Comparison of ENCODE assay signal across 15 mouse cellular contexts in genomic region chr3:68610011-68610410, GRCm38 (mm10).
DNase-seq lines count a peak whose midpoint lies in the region; ATAC-seq and TF ChIP-seq lines count a peak whose summit lies in the region.
"Had no signal": no experiment of that assay in that cellular context is flagged by ENCODE, and none has a peak within 500 bp of the region (broad histone marks: within the 10 kb centered on the region; RNA-seq: fewer than 3 reads in every experiment).

No protein-coding gene starts in this region.

- 59% methylated on average over 6 of the region's 6 CpGs for WGBS in embryonic facial prominence, embryonic 14.5 days
- 90% methylated on average over 6 of the region's 6 CpGs for WGBS in embryonic facial prominence, embryonic 10.5 days
- 33% methylated on average over 6 of the region's 6 CpGs for WGBS in heart, embryonic 15.5 days
- 28% methylated on average over 6 of the region's 6 CpGs for WGBS in stomach, embryonic 14.5 days
- 42% methylated on average over 6 of the region's 6 CpGs for WGBS in stomach, postnatal 0 days
- 77% methylated on average over 6 of the region's 6 CpGs for WGBS in midbrain, embryonic 15.5 days

- ATAC-seq in embryonic facial prominence, embryonic 14.5 days (ENCODE audit: low read depth), result no peak
- no peak for ATAC-seq in heart, embryonic 15.5 days (replicated peaks; ENCODE audit: insufficient number of reproducible peaks, insufficient read depth, low FRiP score, low read depth)
- ATAC-seq in stomach, embryonic 14.5 days (ENCODE audit: insufficient number of reproducible peaks, insufficient read depth, low FRiP score, low read depth), result peak; percentile 58; the same call in 1 of the 2 replicates
- no peak for ATAC-seq in stomach, postnatal 0 days (ENCODE audit: low FRiP score, low TSS enrichment)
- ATAC-seq in midbrain, embryonic 15.5 days (replicated peaks), result no peak
- ATAC-seq in CD4-positive, CD25-positive, alpha-beta regulatory T cell, adult 4 months, result no peak
- ATAC-seq: forebrain, embryonic 15.5 days; inflammation-experienced regulatory T-cells, adult 6 months; liver, embryonic 12.5 days had no signal

- peak; percentile 45 for DNase-seq in embryonic facial prominence, embryonic 14.5 days (ENCODE audit: low spot score)
- no peak for DNase-seq in embryonic facial prominence, embryonic 10.5 days (ENCODE audit: low spot score)
- DNase-seq in heart, postnatal 14 days, result no peak
- DNase-seq in stomach, postnatal 0 days (ENCODE audit: low spot score), result no peak
- DNase-seq: cerebellum, postnatal 14 days; right cerebral cortex, postnatal 14 days had no signal

- no peaks in the 10 kb centered on the region for H3K36me3 ChIP-seq in embryonic facial prominence, embryonic 14.5 days (ENCODE audit: control insufficient read depth, insufficient read depth, low read length)
- 0 out of 2 replicates have a peak, but pooled peaks cover 3% of the 10 kb centered on the region for H3K36me3 ChIP-seq in embryonic facial prominence, embryonic 10.5 days (replicated peaks)
- H3K36me3 ChIP-seq in heart, embryonic 15.5 days, result peaks cover 3% of the 10 kb centered on the region; the same call in 1 of the 2 replicates
- H3K36me3 ChIP-seq in stomach, embryonic 14.5 days (ENCODE audit: control insufficient read depth, insufficient read depth, low read length), result no peaks in the 10 kb centered on the region
- no peaks in the 10 kb centered on the region for H3K36me3 ChIP-seq in stomach, postnatal 0 days (ENCODE audit: control insufficient read depth, insufficient read depth, low read length)
- H3K36me3 ChIP-seq in midbrain, embryonic 15.5 days (replicated peaks), result no peaks in the 10 kb centered on the region
- H3K36me3 ChIP-seq: embryonic facial prominence, embryonic 15.5 days; forebrain, embryonic 15.5 days; liver, embryonic 12.5 days had no signal

- no peaks in the 10 kb centered on the region for H3K4me1 ChIP-seq in embryonic facial prominence, embryonic 14.5 days (ENCODE audit: control insufficient read depth, insufficient read depth, low read length)
- peaks cover 8% of the 10 kb centered on the region for H3K4me1 ChIP-seq in embryonic facial prominence, embryonic 10.5 days
- peaks cover 15% of the 10 kb centered on the region for H3K4me1 ChIP-seq in heart, embryonic 15.5 days (replicated peaks)
- no peaks in the 10 kb centered on the region for H3K4me1 ChIP-seq in stomach, embryonic 14.5 days (ENCODE audit: control insufficient read depth, insufficient read depth, low read length)
- no peaks in the 10 kb centered on the region for H3K4me1 ChIP-seq in stomach, postnatal 0 days (replicated peaks; ENCODE audit: control insufficient read depth, insufficient read depth)
- H3K4me1 ChIP-seq in midbrain, embryonic 15.5 days, result peaks cover 10% of the 10 kb centered on the region
- H3K4me1 ChIP-seq: embryonic facial prominence, embryonic 15.5 days; liver, embryonic 12.5 days had no signal

- intact Hi-C loops in heart, postnatal 14 days (cut with DNase I), result no loop called here

- no peak overlapping the region for H3K4me3 ChIP-seq in embryonic facial prominence, embryonic 14.5 days (ENCODE audit: low read depth, low read length)
- no peak overlapping the region for H3K4me3 ChIP-seq in embryonic facial prominence, embryonic 10.5 days
- no peak overlapping the region for H3K4me3 ChIP-seq in heart, embryonic 15.5 days
- no peak overlapping the region for H3K4me3 ChIP-seq in stomach, embryonic 14.5 days (ENCODE audit: low read depth, low read length)
- no peak overlapping the region for H3K4me3 ChIP-seq in stomach, postnatal 0 days (ENCODE audit: low read depth, low read length)
- H3K4me3 ChIP-seq in midbrain, embryonic 15.5 days, result no peak overlapping the region
- H3K4me3 ChIP-seq: embryonic facial prominence, embryonic 15.5 days; forebrain, embryonic 15.5 days; liver, embryonic 12.5 days had no signal

- H3K9me3 ChIP-seq in embryonic facial prominence, embryonic 14.5 days (ENCODE audit: control insufficient read depth, low read length), result no peaks in the 10 kb centered on the region
- no peaks in the 10 kb centered on the region for H3K9me3 ChIP-seq in embryonic facial prominence, embryonic 10.5 days
- H3K9me3 ChIP-seq in heart, embryonic 15.5 days (replicated peaks), result no peaks in the 10 kb centered on the region
- no peaks in the 10 kb centered on the region for H3K9me3 ChIP-seq in stomach, embryonic 14.5 days (ENCODE audit: control insufficient read depth, low read depth, low read length)
- no peaks in the 10 kb centered on the region for H3K9me3 ChIP-seq in stomach, postnatal 0 days (ENCODE audit: control insufficient read depth, low read length)
- H3K9me3 ChIP-seq in midbrain, embryonic 15.5 days, result no peaks in the 10 kb centered on the region
- H3K9me3 ChIP-seq: embryonic facial prominence, embryonic 15.5 days; forebrain, embryonic 15.5 days; liver, embryonic 12.5 days had no signal

- TF ChIP-seq EP300 in stomach, postnatal 0 days (optimal IDR thresholded peaks at IDR 0.05), result no peak

- H3K27me3 ChIP-seq in embryonic facial prominence, embryonic 14.5 days (replicated peaks; ENCODE audit: control insufficient read depth, insufficient read depth, low read length), result no peaks in the 10 kb centered on the region
- no peaks in the 10 kb centered on the region for H3K27me3 ChIP-seq in embryonic facial prominence, embryonic 10.5 days (replicated peaks; ENCODE audit: low read depth, poor library complexity, severe bottlenecking)
- no peaks in the 10 kb centered on the region for H3K27me3 ChIP-seq in heart, embryonic 15.5 days
- no peaks in the 10 kb centered on the region for H3K27me3 ChIP-seq in stomach, embryonic 14.5 days (ENCODE audit: control insufficient read depth, insufficient read depth, low read length)
- H3K27me3 ChIP-seq in stomach, postnatal 0 days (ENCODE audit: control insufficient read depth, insufficient read depth, low read length), result no peaks in the 10 kb centered on the region
- H3K27me3 ChIP-seq in midbrain, embryonic 15.5 days (replicated peaks), result no peaks in the 10 kb centered on the region
- H3K27me3 ChIP-seq: embryonic facial prominence, embryonic 15.5 days; forebrain, embryonic 15.5 days; liver, embryonic 12.5 days had no signal

- no peak overlapping the region for H3K4me2 ChIP-seq in embryonic facial prominence, embryonic 14.5 days (ENCODE audit: low read depth, low read length)
- 0 out of 2 replicates have a peak overlapping the region, but pooled peaks have one; percentile 13 for H3K4me2 ChIP-seq in heart, embryonic 15.5 days
- H3K4me2 ChIP-seq in stomach, embryonic 14.5 days (replicated peaks; ENCODE audit: low read depth, low read length), result no peak overlapping the region
- no peak overlapping the region for H3K4me2 ChIP-seq in stomach, postnatal 0 days (replicated peaks; ENCODE audit: low read depth)
- no peak overlapping the region for H3K4me2 ChIP-seq in midbrain, embryonic 15.5 days
- H3K4me2 ChIP-seq: embryonic facial prominence, embryonic 15.5 days; forebrain, embryonic 15.5 days; liver, embryonic 12.5 days had no signal

- H3K27ac ChIP-seq in embryonic facial prominence, embryonic 14.5 days (replicated peaks; ENCODE audit: low read depth, low read length), result no peak overlapping the region
- no peak overlapping the region for H3K27ac ChIP-seq in embryonic facial prominence, embryonic 10.5 days (replicated peaks)
- peak overlapping the region; percentile 7; the same call in 1 of the 2 replicates for H3K27ac ChIP-seq in heart, embryonic 15.5 days
- H3K27ac ChIP-seq in stomach, embryonic 14.5 days (ENCODE audit: low read length), result no peak overlapping the region
- H3K27ac ChIP-seq in stomach, postnatal 0 days (replicated peaks), result no peak overlapping the region
- H3K27ac ChIP-seq in midbrain, embryonic 15.5 days, result no peak overlapping the region
- H3K27ac ChIP-seq: embryonic facial prominence, embryonic 15.5 days; forebrain, embryonic 15.5 days; liver, embryonic 12.5 days; macrophage had no signal

- TF ChIP-seq CTCF in stomach, postnatal 0 days (IDR thresholded peaks at IDR 0.05; ENCODE audit: low read depth), result no peak

- no peak overlapping the region for H3K9ac ChIP-seq in embryonic facial prominence, embryonic 14.5 days (ENCODE audit: low read depth, low read length)
- no peak overlapping the region for H3K9ac ChIP-seq in heart, embryonic 15.5 days
- H3K9ac ChIP-seq in stomach, embryonic 14.5 days (replicated peaks; ENCODE audit: low read depth, low read length), result no peak overlapping the region
- H3K9ac ChIP-seq in stomach, postnatal 0 days (ENCODE audit: low read length), result no peak overlapping the region
- H3K9ac ChIP-seq in midbrain, embryonic 15.5 days, result no peak overlapping the region
- H3K9ac ChIP-seq: embryonic facial prominence, embryonic 15.5 days; forebrain, embryonic 15.5 days; liver, embryonic 12.5 days had no signal
